Mouse (Mus musculus): ENCODE measurements around the gene Gpr183. TPM values are rescaled to one million over a fixed set of nuclear protein-coding genes. Genes with fewer than 3 reads are reported as not detected.

Gene Gpr183
- polyA plus RNA-seq (2016; fragmentation: Nextera tagmentation; extraction: Ambion mirVana): 2.4 and 3.0 TPM in 2 replicates

DNA sequence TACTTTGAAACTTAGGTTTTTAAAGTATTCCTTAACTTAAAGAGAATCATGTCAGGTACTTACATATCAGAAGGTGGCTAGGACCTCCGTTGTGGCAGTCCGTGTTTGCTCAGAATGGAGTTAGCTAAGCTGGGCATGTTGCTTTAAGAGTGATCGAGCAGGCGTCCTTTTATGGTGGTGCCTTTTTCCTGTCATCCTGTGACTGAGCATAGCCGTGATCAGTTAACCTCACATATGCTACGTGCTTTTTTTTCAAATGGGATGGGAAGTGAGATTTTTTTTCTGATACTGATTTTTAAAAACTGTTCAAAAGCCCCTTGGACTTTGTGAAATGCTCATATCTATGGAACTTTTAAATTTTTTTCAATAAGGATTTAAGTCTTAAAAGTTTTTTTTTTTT, at the start of gene Gpr183:
Gpr183 (minus strand) TSS at position 206 of the 400 bp plus-strand sequence.
- H3K27ac ChIP-seq: no peak within 1 kb of the TSS
- H3K4me2 ChIP-seq: no peak within 1 kb of the TSS
- H3K4me1 ChIP-seq (replicated peaks): 0 out of 2 replicates have a peak, but pooled peaks cover 9% of the 10 kb centered on the region
- H3K36me3 ChIP-seq: peaks cover 3% of the 10 kb centered on the region; the same call in 1 of the 2 replicates
- H3K9ac ChIP-seq (replicated peaks): no peak within 1 kb of the TSS
- 34% methylated on average over 6 of the region's 6 CpGs for WGBS
- no peaks in the 10 kb centered on the region; the same call in 1 of the 2 replicates for H3K27me3 ChIP-seq
- H3K9me3 ChIP-seq: no peaks in the 10 kb centered on the region
- H3K4me3 ChIP-seq (replicated peaks): no peak within 1 kb of the TSS
- ATAC-seq (ENCODE audit: insufficient number of reproducible peaks, insufficient read depth, low FRiP score, low TSS enrichment, low read depth): no peak

DNA sequence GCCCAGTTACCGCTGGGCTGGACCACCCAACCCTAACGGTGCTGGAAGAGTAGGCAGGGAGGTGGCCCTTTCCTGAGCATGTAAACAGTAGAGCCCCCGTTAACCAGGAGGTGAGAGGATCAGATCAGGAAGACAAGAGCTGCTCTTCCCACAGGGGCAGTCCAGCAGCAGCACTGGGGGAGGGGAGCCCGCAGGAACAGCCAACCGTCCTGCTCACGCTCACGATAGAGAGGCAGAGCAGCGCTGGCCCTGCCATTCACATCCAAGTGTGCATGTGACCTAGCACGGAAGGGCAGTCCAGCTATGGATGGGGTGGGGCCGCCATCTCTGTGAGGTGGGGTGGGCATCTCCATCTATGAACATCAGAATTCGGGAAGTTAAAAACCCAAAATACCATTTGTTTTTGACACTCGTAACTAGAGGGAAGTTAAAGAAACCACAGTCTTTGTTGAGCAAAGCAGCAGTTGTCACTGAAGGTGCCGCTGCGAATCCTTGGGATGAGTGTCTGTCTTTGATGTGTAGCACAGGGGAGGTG, 48.5 kb upstream of the Gpr183 start:
- Histone ChIP-seq H3K27me3 (no peaks in the 10 kb centered on the region), H3K36me3 (peaks cover 37% of the 10 kb centered on the region), H3K4me2 (no peak overlapping the region), H3K4me1 (replicated peaks) (peaks cover 30% of the 10 kb centered on the region), H3K9ac (replicated peaks) (no peak overlapping the region), H3K9me3 (no peaks in the 10 kb centered on the region), H3K27ac (no peak overlapping the region), H3K4me3 (replicated peaks) (no peak overlapping the region)
- 78% methylated on average over 14 of the region's 14 CpGs for WGBS
- ATAC-seq (ENCODE audit: insufficient number of reproducible peaks, insufficient read depth, low FRiP score, low TSS enrichment, low read depth): no peak

DNA sequence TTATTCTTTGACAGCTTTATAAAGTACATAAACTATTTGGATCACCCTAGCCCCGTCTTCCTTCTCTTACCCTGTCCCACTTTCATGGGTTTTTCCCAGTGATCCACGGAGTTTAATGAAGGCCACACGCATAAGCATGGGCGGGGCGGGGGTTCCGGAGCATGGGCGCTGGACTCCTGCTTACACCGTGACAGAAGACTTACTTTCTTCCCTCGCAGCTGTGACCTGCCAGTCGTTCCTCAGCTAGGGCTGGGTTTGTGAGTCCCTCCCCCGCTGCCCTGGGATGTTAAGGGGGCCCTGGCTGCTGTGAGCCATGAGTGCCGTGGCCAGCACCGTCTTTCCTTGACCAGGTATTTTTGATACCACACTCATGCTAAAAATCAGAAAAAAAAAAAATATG, 47.8 kb upstream of the Gpr183 start:
- Histone ChIP-seq H3K4me3 (replicated peaks) (no peak overlapping the region), H3K9me3 (no peaks in the 10 kb centered on the region), H3K9ac (replicated peaks) (no peak overlapping the region), H3K27me3 (no peaks in the 10 kb centered on the region), H3K36me3 (peaks cover 40% of the 10 kb centered on the region), H3K4me1 (replicated peaks) (peaks cover 24% of the 10 kb centered on the region), H3K4me2 (no peak overlapping the region), H3K27ac (no peak overlapping the region)
- WGBS: 47% methylated on average over 13 of the region's 13 CpGs
- ATAC-seq (ENCODE audit: insufficient number of reproducible peaks, insufficient read depth, low FRiP score, low TSS enrichment, low read depth): no peak

DNA sequence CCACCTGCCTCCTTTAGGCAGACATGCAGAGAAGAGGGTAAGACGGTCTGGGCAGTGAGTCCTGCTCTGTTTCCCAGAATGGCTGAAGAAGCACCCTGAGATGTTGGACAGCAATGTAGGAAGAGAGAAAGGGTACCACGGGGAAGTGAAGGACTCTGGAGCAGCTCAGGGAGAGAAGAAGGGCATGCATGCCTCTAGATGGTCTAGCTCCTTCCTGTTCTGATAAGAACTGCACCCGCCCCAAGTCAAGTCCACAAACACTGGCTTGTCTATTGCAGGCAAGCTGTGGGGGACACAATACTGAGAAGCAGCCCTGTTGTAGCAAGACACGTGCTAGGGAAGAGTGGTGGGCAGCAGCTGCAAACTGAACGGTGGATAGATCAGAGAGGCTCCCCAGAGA, 47.2 kb upstream of the Gpr183 start:
- H3K9me3 ChIP-seq: no peaks in the 10 kb centered on the region
- peaks cover 40% of the 10 kb centered on the region for H3K36me3 ChIP-seq
- 77% methylated on average over 5 of the region's 5 CpGs for WGBS
- no peak overlapping the region for H3K4me3 ChIP-seq (replicated peaks)
- peaks cover 18% of the 10 kb centered on the region for H3K4me1 ChIP-seq (replicated peaks)
- no peak overlapping the region for H3K4me2 ChIP-seq
- no peak for ATAC-seq (ENCODE audit: insufficient number of reproducible peaks, insufficient read depth, low FRiP score, low TSS enrichment, low read depth)
- H3K9ac ChIP-seq (replicated peaks): no peak overlapping the region
- no peaks in the 10 kb centered on the region for H3K27me3 ChIP-seq
- no peak overlapping the region for H3K27ac ChIP-seq

DNA sequence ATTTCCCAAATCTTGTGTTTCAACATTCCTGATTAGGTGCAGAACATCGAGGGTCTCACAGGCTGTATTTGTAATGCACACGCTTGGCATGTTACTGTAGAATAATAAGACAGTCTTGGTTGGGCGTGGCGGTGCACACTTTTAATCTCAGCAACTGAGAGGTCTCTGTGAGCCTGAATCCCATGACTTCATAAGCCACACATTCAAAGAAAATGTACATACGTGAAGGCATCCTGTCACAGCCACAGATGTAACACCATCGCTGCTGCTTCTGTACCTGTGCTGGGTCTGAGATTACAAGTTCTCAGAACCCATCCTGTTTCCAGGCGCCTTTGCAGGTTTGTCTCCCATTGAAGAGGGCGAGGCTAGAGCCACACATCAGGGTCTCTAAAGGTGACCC, 46.8 kb upstream of the Gpr183 start:
- Histone ChIP-seq H3K9ac (replicated peaks) (no peak overlapping the region), H3K27me3 (no peaks in the 10 kb centered on the region), H3K9me3 (no peaks in the 10 kb centered on the region), H3K4me1 (replicated peaks) (peaks cover 14% of the 10 kb centered on the region), H3K36me3 (peaks cover 40% of the 10 kb centered on the region), H3K4me3 (replicated peaks) (no peak overlapping the region), H3K27ac (no peak overlapping the region), H3K4me2 (no peak overlapping the region)
- 95% methylated on average over 8 of the region's 8 CpGs for WGBS
- no peak for ATAC-seq (ENCODE audit: insufficient number of reproducible peaks, insufficient read depth, low FRiP score, low TSS enrichment, low read depth)

DNA sequence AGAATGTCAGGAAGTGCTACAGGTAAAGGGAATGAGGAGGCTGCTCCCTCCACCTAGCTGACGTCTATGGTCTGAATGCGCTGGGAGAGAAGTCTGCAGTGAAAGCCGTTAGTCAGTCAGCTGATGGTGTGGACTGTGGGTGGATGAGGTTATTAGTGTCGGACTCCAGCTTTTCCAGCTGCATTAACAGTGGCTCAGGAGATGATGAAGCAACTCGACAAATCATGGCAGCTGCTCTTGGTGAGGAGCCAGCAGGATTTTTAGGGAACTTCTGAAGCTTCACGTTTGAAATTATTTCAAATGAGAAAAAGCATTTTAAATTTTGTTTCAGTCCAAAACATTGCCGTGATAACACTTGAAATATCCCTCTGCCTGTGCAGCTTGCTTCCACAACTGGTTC, 45.3 kb upstream of the Gpr183 start:
- peaks cover 12% of the 10 kb centered on the region; the same call in 1 of the 2 replicates for H3K4me1 ChIP-seq (replicated peaks)
- H3K4me3 ChIP-seq (replicated peaks): no peak overlapping the region
- no peak overlapping the region for H3K27ac ChIP-seq
- no peaks in the 10 kb centered on the region for H3K27me3 ChIP-seq
- peaks cover 36% of the 10 kb centered on the region for H3K36me3 ChIP-seq
- H3K9ac ChIP-seq (replicated peaks): no peak overlapping the region
- WGBS: 85% methylated on average over 7 of the region's 7 CpGs
- no peak for ATAC-seq (ENCODE audit: insufficient number of reproducible peaks, insufficient read depth, low FRiP score, low TSS enrichment, low read depth)
- H3K9me3 ChIP-seq: no peaks in the 10 kb centered on the region
- H3K4me2 ChIP-seq: no peak overlapping the region

DNA sequence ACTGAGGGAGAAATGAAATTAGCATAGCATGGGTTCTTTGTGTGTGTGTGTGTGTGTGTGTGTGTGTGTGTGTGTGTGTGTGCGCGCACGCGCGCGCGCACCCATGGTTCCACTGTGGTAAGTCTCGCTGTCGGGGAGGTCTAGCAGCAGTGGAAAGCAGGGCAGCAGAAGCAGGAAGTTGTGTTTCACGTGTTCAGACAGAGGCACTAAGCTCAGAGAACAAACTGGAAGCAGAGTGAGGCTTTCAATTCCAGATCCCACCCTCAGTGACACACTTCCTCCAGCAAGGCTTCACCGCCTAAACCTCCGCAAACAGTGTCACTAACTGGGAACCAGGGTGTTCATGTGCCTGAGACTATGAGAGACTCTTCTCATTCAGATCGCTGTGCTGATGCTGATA, 44.5 kb upstream of the Gpr183 start:
- 94% methylated on average over 13 of the region's 13 CpGs for WGBS
- H3K9me3 ChIP-seq: no peaks in the 10 kb centered on the region
- no peak for ATAC-seq (ENCODE audit: insufficient number of reproducible peaks, insufficient read depth, low FRiP score, low TSS enrichment, low read depth)
- H3K4me2 ChIP-seq: no peak overlapping the region
- peaks cover 33% of the 10 kb centered on the region for H3K36me3 ChIP-seq
- no peak overlapping the region for H3K9ac ChIP-seq (replicated peaks)
- H3K27ac ChIP-seq: no peak overlapping the region
- no peaks in the 10 kb centered on the region for H3K27me3 ChIP-seq
- no peak overlapping the region for H3K4me3 ChIP-seq (replicated peaks)
- H3K4me1 ChIP-seq (replicated peaks): peaks cover 12% of the 10 kb centered on the region; the same call in 1 of the 2 replicates

DNA sequence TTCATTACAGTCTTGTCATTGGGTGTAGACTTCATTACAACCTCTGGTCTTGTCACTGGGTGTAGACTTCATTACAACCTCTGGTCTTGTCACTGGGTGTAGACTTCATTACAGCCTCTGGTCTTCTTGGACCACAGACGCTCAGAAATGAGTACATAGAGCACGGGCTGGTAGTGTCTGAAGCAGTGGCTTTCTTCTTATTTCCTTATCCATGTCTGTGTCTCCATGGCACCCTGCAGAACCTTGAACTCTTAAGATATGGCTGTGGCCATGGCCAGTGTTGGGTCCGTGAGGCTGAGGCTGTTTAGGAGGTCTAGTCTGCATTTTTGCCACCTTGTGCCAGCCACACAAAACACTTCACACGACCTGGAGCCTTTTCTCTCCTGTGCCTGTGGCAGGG, 43.3 kb upstream of the Gpr183 start:
- H3K27ac ChIP-seq: no peak overlapping the region
- WGBS: 89% methylated on average over 4 of the region's 4 CpGs
- H3K4me3 ChIP-seq (replicated peaks): no peak overlapping the region
- H3K4me2 ChIP-seq: no peak overlapping the region
- H3K27me3 ChIP-seq: no peaks in the 10 kb centered on the region
- H3K36me3 ChIP-seq: peaks cover 33% of the 10 kb centered on the region
- ATAC-seq (ENCODE audit: insufficient number of reproducible peaks, insufficient read depth, low FRiP score, low TSS enrichment, low read depth): no peak
- H3K9ac ChIP-seq (replicated peaks): no peak overlapping the region
- no peaks in the 10 kb centered on the region for H3K9me3 ChIP-seq
- H3K4me1 ChIP-seq (replicated peaks): peaks cover 9% of the 10 kb centered on the region; the same call in 1 of the 2 replicates

DNA sequence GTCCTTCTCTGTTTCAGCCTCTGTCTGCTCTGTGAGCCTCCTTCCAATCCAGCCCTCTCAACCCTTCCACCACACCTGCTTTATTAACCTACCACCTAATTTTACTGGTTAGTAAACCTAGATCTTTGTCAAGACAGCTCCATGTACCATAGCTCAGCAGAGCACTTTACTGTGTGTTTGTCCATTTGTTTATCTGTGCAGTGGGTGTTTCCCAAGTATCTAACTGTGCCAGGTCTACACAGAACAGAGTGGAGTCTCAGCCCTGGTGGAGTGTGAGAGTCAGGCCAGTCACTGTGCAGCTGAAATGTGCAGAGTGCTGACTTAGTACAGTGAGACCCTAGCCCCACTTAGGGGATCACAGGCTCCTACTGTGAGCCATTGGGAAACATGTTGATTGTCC, 38.8 kb upstream of the Gpr183 start:
- ATAC-seq (ENCODE audit: insufficient number of reproducible peaks, insufficient read depth, low FRiP score, low TSS enrichment, low read depth): no peak
- H3K4me2 ChIP-seq: no peak overlapping the region
- no peak overlapping the region for H3K27ac ChIP-seq
- H3K4me3 ChIP-seq (replicated peaks): no peak overlapping the region
- H3K4me1 ChIP-seq (replicated peaks): no peaks in the 10 kb centered on the region
- H3K27me3 ChIP-seq: no peaks in the 10 kb centered on the region
- no peak overlapping the region for H3K9ac ChIP-seq (replicated peaks)
- peaks cover 22% of the 10 kb centered on the region for H3K36me3 ChIP-seq
- no peaks in the 10 kb centered on the region for H3K9me3 ChIP-seq

DNA sequence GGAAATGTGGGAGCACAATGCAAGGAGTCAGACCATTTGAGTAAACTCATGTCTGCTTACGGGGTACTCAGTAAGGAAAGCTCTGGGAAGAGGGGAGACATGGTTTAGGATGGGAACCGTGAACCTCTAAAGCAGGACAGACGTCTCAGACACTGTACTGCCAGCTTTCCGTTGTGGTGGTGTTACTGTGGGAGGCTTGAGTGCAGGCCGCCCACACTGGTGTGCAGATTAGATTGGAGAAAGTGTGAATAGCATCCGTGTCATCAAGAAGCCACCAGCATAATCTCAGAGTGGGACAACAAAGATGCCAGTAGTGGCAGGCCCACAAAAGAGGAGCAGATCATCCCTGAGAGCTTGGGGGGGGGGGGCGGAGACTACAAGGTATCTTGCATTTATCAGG, 37.2 kb upstream of the Gpr183 start:
- Histone ChIP-seq H3K4me1 (replicated peaks) (no peaks in the 10 kb centered on the region), H3K27ac (no peak overlapping the region), H3K9me3 (no peaks in the 10 kb centered on the region), H3K9ac (replicated peaks) (no peak overlapping the region), H3K4me3 (replicated peaks) (no peak overlapping the region), H3K36me3 (peaks cover 29% of the 10 kb centered on the region), H3K27me3 (no peaks in the 10 kb centered on the region), H3K4me2 (no peak overlapping the region)
- ATAC-seq (ENCODE audit: insufficient number of reproducible peaks, insufficient read depth, low FRiP score, low TSS enrichment, low read depth): no peak
- 93% methylated on average over 7 of the region's 7 CpGs for WGBS

DNA sequence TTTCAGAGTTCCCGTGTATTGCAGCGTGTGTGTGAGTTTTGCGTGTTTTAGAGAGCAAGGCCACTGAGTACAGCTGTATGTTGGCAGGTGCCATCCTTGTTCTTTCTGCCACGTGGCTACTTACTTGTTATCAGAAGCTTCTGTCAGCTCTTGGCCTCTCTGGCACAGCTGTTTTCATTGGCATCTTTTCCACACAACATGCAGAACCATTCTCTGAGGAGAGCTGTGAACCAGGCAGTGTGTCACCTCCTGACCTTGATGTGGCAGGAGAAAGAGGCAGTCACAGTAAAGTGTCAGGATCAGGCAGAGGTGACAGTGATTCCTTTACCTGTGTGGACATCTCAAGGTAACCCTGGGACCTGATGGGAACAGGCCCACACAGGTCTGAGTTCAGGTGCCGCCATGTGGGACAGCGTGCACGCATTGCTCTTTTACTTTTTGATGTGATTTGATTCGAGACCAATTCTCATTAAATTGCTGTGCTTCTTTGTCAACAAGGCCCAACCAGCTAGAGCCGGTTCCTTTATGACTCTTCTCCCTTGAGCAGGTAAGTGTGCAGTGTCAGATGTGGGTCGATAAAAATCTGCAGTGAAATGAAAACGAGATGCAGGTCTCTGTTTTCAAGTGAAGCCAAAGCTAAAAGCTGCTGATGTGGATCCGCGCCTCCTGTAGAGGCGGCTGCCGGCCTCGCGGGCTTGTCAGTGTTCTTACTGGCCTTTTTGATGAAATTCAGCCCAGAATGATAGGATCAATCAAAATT, 35.5 kb upstream of the Gpr183 start:
- Histone ChIP-seq H3K9me3 (no peaks in the 10 kb centered on the region), H3K4me1 (replicated peaks) (no peaks in the 10 kb centered on the region), H3K27ac (no peak overlapping the region), H3K4me3 (replicated peaks) (no peak overlapping the region), H3K27me3 (no peaks in the 10 kb centered on the region), H3K4me2 (no peak overlapping the region), H3K9ac (replicated peaks) (no peak overlapping the region), H3K36me3 (peaks cover 43% of the 10 kb centered on the region)
- no peak for ATAC-seq (ENCODE audit: insufficient number of reproducible peaks, insufficient read depth, low FRiP score, low TSS enrichment, low read depth)
- 92% methylated on average over 17 of the region's 17 CpGs for WGBS

DNA sequence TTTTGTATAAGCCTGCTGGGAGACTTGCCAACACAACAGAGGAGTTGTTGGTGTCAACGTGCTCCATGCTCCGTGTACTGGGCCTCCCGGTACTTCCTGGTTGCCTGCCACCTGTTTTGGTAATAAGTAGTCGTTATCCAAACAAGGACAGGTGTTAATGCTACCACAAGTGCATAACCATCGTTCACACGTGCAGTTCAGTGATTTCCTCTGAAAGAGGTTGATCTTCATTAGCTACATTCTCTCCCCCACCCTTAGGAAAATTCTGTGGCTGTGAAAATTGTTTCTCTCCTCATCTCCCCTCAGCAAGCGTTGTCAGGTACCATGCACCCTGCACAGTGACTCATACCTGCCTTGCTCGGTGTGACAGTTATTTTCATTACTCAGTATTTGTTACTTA, 34.5 kb upstream of the Gpr183 start:
- Histone ChIP-seq H3K4me3 (replicated peaks) (no peak overlapping the region), H3K27me3 (no peaks in the 10 kb centered on the region), H3K36me3 (peaks cover 54% of the 10 kb centered on the region), H3K9me3 (no peaks in the 10 kb centered on the region), H3K27ac (no peak overlapping the region), H3K4me2 (no peak overlapping the region), H3K9ac (replicated peaks) (no peak overlapping the region), H3K4me1 (replicated peaks) (no peaks in the 10 kb centered on the region)
- 71% methylated on average over 8 of the region's 8 CpGs for WGBS
- ATAC-seq (ENCODE audit: insufficient number of reproducible peaks, insufficient read depth, low FRiP score, low TSS enrichment, low read depth): no peak

All from limb, embryonic 12.5 days (tissue).